Mouse (Mus musculus) hindbrain, embryonic 11.5 days (tissue): Measurements from ENCODE around the gene Il10ra. TPM values are rescaled to one million over a fixed set of nuclear protein-coding genes. Genes with fewer than 3 reads are reported as not detected.

Experiments
- ATAC-seq: fragments of 200-750 bp; cut with Nextera tagmentation; 2 replicates; pipeline ENCODE4 v1.8.0; 2017; ENCODE audit warnings: mild to moderate bottlenecking, moderate TSS enrichment, moderate library complexity; ENCODE audit not compliant: low FRiP score
- DNase-seq: peaks from one replicate; pipeline ENCODE4 v3.0.0-alpha.2; 2015; ENCODE audit warnings: low spot score
- H3K27ac ChIP-seq: fragments of 300-500 bp; sonication (generic); 2 replicates; pipeline ENCODE4 v1.5.1; 2014; ENCODE audit warnings: mild to moderate bottlenecking, low read depth, low read length
- H3K27me3 ChIP-seq: fragments of 300-500 bp; sonication (generic); 2 replicates; pipeline ENCODE4 v1.6.1; 2014; ENCODE audit warnings: mild to moderate bottlenecking, low read length, moderate library complexity, mixed read lengths; ENCODE audit not compliant: control insufficient read depth, insufficient read depth
- H3K36me3 ChIP-seq: fragments of 300-500 bp; sonication (generic); 2 replicates; pipeline ENCODE4 v1.6.1; 2014; ENCODE audit warnings: mild to moderate bottlenecking, low read length, moderate library complexity, mixed read lengths; ENCODE audit not compliant: control insufficient read depth, insufficient read depth
- H3K4me1 ChIP-seq: fragments of 300-500 bp; sonication (generic); replicated peaks from 2 replicates; pipeline ENCODE4 v1.6.1; 2014; ENCODE audit warnings: low read length, mixed read lengths; ENCODE audit not compliant: control insufficient read depth, insufficient read depth
- H3K4me2 ChIP-seq: fragments of 300-500 bp; sonication (generic); replicated peaks from 2 replicates; pipeline ENCODE4 v1.6.1; 2014; ENCODE audit warnings: mild to moderate bottlenecking, low read depth, low read length
- H3K4me3 ChIP-seq: fragments of 300-500 bp; sonication (generic); 2 replicates; pipeline ENCODE4 v1.5.1; 2014; ENCODE audit warnings: low read depth, low read length
- H3K9ac ChIP-seq: fragments of 300-500 bp; sonication (generic); 2 replicates; pipeline ENCODE4 v1.6.1; 2014; ENCODE audit warnings: low read depth, low read length
- H3K9me3 ChIP-seq: fragments of 300-500 bp; sonication (generic); 2 replicates; pipeline ENCODE4 v1.6.1; 2016; ENCODE audit warnings: low read length; ENCODE audit not compliant: control insufficient read depth
- WGBS: fragments of 180-500 bp; shearing (Covaris S2); extraction: QIAGEN DNeasy Blood & Tissue Kit; methylation state at CpG from one replicate; pipeline ENCODE4 v1.1.7; 2014; 5-methylcytosine and 5-hydroxymethylcytosine counted together
- polyA plus RNA-seq: library from polyadenylated mRNA; unstranded; fragments of >200 nt; fragmentation: Nextera tagmentation; extraction: Ambion mirVana; gene quantifications from 2 replicates; pipeline ENCODE4 v1.2.1, GENCODE M21; 2014

Il10ra gene
- polyA plus RNA-seq, 1 experiment from 2014 or later, result 0.51 TPM

GRCm38 (mm10) chr9:45272213-45272612 lies 3.3 kb upstream of the Il10ra start:
- ATAC-seq (no peak), DNase-seq (no peak)
- Histone ChIP-seq H3K4me3 (no peak overlapping the region), H3K9ac (no peak overlapping the region), H3K27ac (no peak overlapping the region), H3K27me3 (peaks cover 11% of the 10 kb centered on the region; the same call in 1 of the 2 replicates), H3K4me1 (0 out of 2 replicates have a peak, but pooled peaks cover 2% of the 10 kb centered on the region), H3K9me3 (no peaks in the 10 kb centered on the region), H3K4me2 (no peak overlapping the region), H3K36me3 (no peaks in the 10 kb centered on the region)
- WGBS, result 37% methylated on average over 5 of the region's 5 CpGs

- H3K27ac ChIP-seq, result no peak overlapping the region
- no peak overlapping the region for H3K4me3 ChIP-seq
- H3K9me3 ChIP-seq, result no peaks in the 10 kb centered on the region
- H3K9ac ChIP-seq, result no peak overlapping the region
- peaks cover 11% of the 10 kb centered on the region; the same call in 1 of the 2 replicates for H3K27me3 ChIP-seq
- no peak for DNase-seq
- H3K4me2 ChIP-seq, result no peak overlapping the region
- H3K4me1 ChIP-seq, result 0 out of 2 replicates have a peak, but pooled peaks cover 2% of the 10 kb centered on the region
- no peak for ATAC-seq
- no peaks in the 10 kb centered on the region for H3K36me3 ChIP-seq
- WGBS, result 60% methylated on average over 4 of the region's 4 CpGs
Measured at GRCm38 (mm10) chr9:45268079-45268478, 870 bp downstream of the Il10ra start.

GRCm38 (mm10) chr9:45267099-45267498 lies 1.9 kb downstream of the Il10ra start:
- Histone ChIP-seq H3K27me3 (peaks cover 11% of the 10 kb centered on the region; the same call in 1 of the 2 replicates), H3K4me2 (no peak overlapping the region), H3K9me3 (no peaks in the 10 kb centered on the region), H3K36me3 (no peaks in the 10 kb centered on the region), H3K9ac (no peak overlapping the region), H3K4me3 (no peak overlapping the region), H3K27ac (no peak overlapping the region), H3K4me1 (0 out of 2 replicates have a peak, but pooled peaks cover 2% of the 10 kb centered on the region)
- no peak for DNase-seq
- no peak for ATAC-seq
- WGBS, result 92% methylated on average over 4 of the region's 4 CpGs

GRCm38 (mm10) chr9:45261872-45262271 lies 7.1 kb downstream of the Il10ra start:
- H3K27ac ChIP-seq, result no peak overlapping the region
- H3K9me3 ChIP-seq, result no peaks in the 10 kb centered on the region
- no peak overlapping the region for H3K4me2 ChIP-seq
- H3K27me3 ChIP-seq, result no peaks in the 10 kb centered on the region
- no peaks in the 10 kb centered on the region for H3K36me3 ChIP-seq
- ATAC-seq (no peak), DNase-seq (no peak)
- H3K9ac ChIP-seq, result no peak overlapping the region
- no peaks in the 10 kb centered on the region for H3K4me1 ChIP-seq
- no peak overlapping the region for H3K4me3 ChIP-seq
- 80% methylated on average over 5 of the region's 5 CpGs for WGBS

GRCm38 (mm10) chr9:45261466-45261865 lies 7.5 kb downstream of the Il10ra start:
- no peak overlapping the region for H3K4me3 ChIP-seq
- H3K27ac ChIP-seq, result no peak overlapping the region
- no peak overlapping the region for H3K9ac ChIP-seq
- H3K9me3 ChIP-seq, result no peaks in the 10 kb centered on the region
- no peaks in the 10 kb centered on the region for H3K4me1 ChIP-seq
- no peak overlapping the region for H3K4me2 ChIP-seq
- no peaks in the 10 kb centered on the region for H3K36me3 ChIP-seq
- DNase-seq, result no peak
- no peak for ATAC-seq
- no peaks in the 10 kb centered on the region for H3K27me3 ChIP-seq
- WGBS, result 77% methylated on average over 4 of the region's 4 CpGs

GRCm38 (mm10) chr9:45259065-45259464 lies 9.9 kb downstream of the Il10ra start:
- Histone ChIP-seq H3K4me3 (no peak overlapping the region), H3K4me2 (no peak overlapping the region), H3K27me3 (no peaks in the 10 kb centered on the region), H3K9ac (no peak overlapping the region), H3K36me3 (no peaks in the 10 kb centered on the region), H3K27ac (no peak overlapping the region), H3K4me1 (no peaks in the 10 kb centered on the region), H3K9me3 (no peaks in the 10 kb centered on the region)
- ATAC-seq, result no peak
- 82% methylated on average over 13 of the region's 13 CpGs for WGBS
- DNase-seq, result no peak

- Histone ChIP-seq H3K4me1 (no peaks in the 10 kb centered on the region), H3K4me2 (no peak overlapping the region), H3K36me3 (no peaks in the 10 kb centered on the region), H3K4me3 (no peak overlapping the region), H3K27me3 (no peaks in the 10 kb centered on the region), H3K27ac (no peak overlapping the region), H3K9ac (no peak overlapping the region), H3K9me3 (no peaks in the 10 kb centered on the region)
- 82% methylated on average over 5 of the region's 5 CpGs for WGBS
- no peak for ATAC-seq
- DNase-seq, result no peak
Measured at GRCm38 (mm10) chr9:45255967-45256366, 13.0 kb downstream of the Il10ra start.

- 92% methylated on average over 4 of the region's 4 CpGs for WGBS
Measured at GRCm38 (mm10) chr9:45255431-45255830, 13.5 kb downstream of the Il10ra start.

GRCm38 (mm10) chr9:45254605-45255004 lies 14.3 kb downstream of the Il10ra start:
- H3K36me3 ChIP-seq, result no peaks in the 10 kb centered on the region
- H3K9me3 ChIP-seq, result no peaks in the 10 kb centered on the region
- no peak for DNase-seq
- no peak overlapping the region for H3K4me3 ChIP-seq
- ATAC-seq, result no peak
- 60% methylated on average over 4 of the region's 4 CpGs for WGBS
- H3K4me1 ChIP-seq, result no peaks in the 10 kb centered on the region
- H3K27ac ChIP-seq, result no peak overlapping the region
- H3K4me2 ChIP-seq, result no peak overlapping the region
- no peaks in the 10 kb centered on the region for H3K27me3 ChIP-seq
- no peak overlapping the region for H3K9ac ChIP-seq

More at GRCm38 (mm10) chr9:45255431-45255830, 13.5 kb downstream of the Il10ra start:
- Histone ChIP-seq H3K4me1 (no peaks in the 10 kb centered on the region), H3K27me3 (no peaks in the 10 kb centered on the region), H3K36me3 (no peaks in the 10 kb centered on the region), H3K9me3 (no peaks in the 10 kb centered on the region), H3K9ac (no peak overlapping the region), H3K4me2 (no peak overlapping the region), H3K4me3 (no peak overlapping the region), H3K27ac (no peak overlapping the region)
- no peak for ATAC-seq
- no peak for DNase-seq
